Mouse (Mus musculus) forebrain, embryonic 14.5 days (tissue): Measurements from ENCODE around the gene Dnajc5. TPM values are rescaled to one million over a fixed set of nuclear protein-coding genes. Genes with fewer than 3 reads are reported as not detected.

Source experiments
- ATAC-seq: fragments of 200-750 bp; cut with Nextera tagmentation; 2 replicates; pipeline ENCODE4 v1.8.0; 2017; ENCODE audit warnings: mild to moderate bottlenecking, moderate library complexity
- DNase-seq: peaks from one replicate; pipeline ENCODE4 v3.0.0-alpha.2; 2015; ENCODE audit warnings: low spot score
- H3K27ac ChIP-seq: fragments of 300-500 bp; sonication (generic); 2 replicates; pipeline ENCODE4 v1.5.1; 2014; ENCODE audit warnings: low read depth, mild to moderate bottlenecking, control low read depth, low read length, moderate library complexity
- H3K27me3 ChIP-seq: fragments of 300-500 bp; sonication (generic); replicated peaks from 2 replicates; pipeline ENCODE4 v1.6.1; 2014; ENCODE audit warnings: low read length, control low read depth, mixed read lengths; ENCODE audit not compliant: control insufficient read depth, insufficient read depth
- H3K36me3 ChIP-seq: fragments of 300-500 bp; sonication (generic); 2 replicates; pipeline ENCODE4 v1.6.1; 2014; ENCODE audit warnings: low read length, control low read depth; ENCODE audit not compliant: control insufficient read depth, insufficient read depth
- H3K4me1 ChIP-seq: fragments of 300-500 bp; sonication (generic); 2 replicates; pipeline ENCODE4 v1.6.1; 2014; ENCODE audit warnings: antibody characterized with exemption, low read length, control low read depth; ENCODE audit not compliant: control insufficient read depth, insufficient read depth
- H3K4me2 ChIP-seq: fragments of 300-500 bp; sonication (generic); 2 replicates; pipeline ENCODE4 v1.6.1; 2014; ENCODE audit warnings: mild to moderate bottlenecking, control low read depth, low read length
- H3K4me3 ChIP-seq: fragments of 300-500 bp; sonication (generic); 2 replicates; pipeline ENCODE4 v1.5.1; 2014; ENCODE audit warnings: low read depth, low read length, control low read depth
- H3K9ac ChIP-seq: fragments of 300-500 bp; sonication (generic); 2 replicates; pipeline ENCODE4 v1.6.1; 2014; ENCODE audit warnings: mild to moderate bottlenecking, low read length, control low read depth, moderate library complexity
- H3K9me3 ChIP-seq: fragments of 300-500 bp; sonication (generic); replicated peaks from 2 replicates; pipeline ENCODE4 v1.6.1; 2016; ENCODE audit warnings: low read length, control low read depth, mixed read lengths; ENCODE audit not compliant: control insufficient read depth
- WGBS: fragments of 180-500 bp; shearing (Covaris S2); extraction: QIAGEN DNeasy Blood & Tissue Kit; methylation state at CpG from one replicate; pipeline ENCODE4 v1.1.7; 2014; 5-methylcytosine and 5-hydroxymethylcytosine counted together
- polyA plus RNA-seq: library from polyadenylated mRNA; unstranded; fragments of >200 nt; fragmentation: Nextera tagmentation; extraction: Ambion mirVana; gene quantifications from 2 replicates; pipeline ENCODE4 v1.2.1, GENCODE M21; 2014

Gene Dnajc5
- polyA plus RNA-seq, 1 experiment from 2014 or later, result 127 TPM

DNA sequence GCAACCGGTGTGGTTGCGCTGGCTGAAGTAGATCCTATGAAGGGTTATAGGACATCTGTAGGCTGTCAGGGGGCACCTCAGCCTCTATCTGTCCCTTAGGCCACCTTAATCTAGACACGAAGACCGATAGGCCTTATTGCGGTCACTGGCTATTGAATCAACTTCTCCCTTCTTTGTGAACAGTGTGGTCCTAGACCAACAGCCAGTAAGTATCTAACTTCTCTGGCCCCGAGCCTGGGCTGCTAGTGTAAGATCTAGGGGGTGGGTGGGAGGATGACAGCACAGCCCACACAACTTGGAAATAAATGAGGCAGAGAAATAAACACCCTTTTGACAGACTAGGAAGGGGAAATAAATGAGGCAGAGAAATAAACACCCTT lies 72.7 kb downstream of the Dnajc5 start:
- Histone ChIP-seq H3K4me2 (peak overlapping the region; percentile 84), H3K9me3 (no peaks in the 10 kb centered on the region), H3K4me1 (peaks cover 13% of the 10 kb centered on the region), H3K27ac (peak overlapping the region; percentile 87), H3K36me3 (peaks cover 39% of the 10 kb centered on the region), H3K4me3 (peak overlapping the region; percentile 97), H3K9ac (peak overlapping the region; percentile 97), H3K27me3 (no peaks in the 10 kb centered on the region)
- 5% methylated on average over 6 of the region's 6 CpGs for whole genome bisulfite sequencing
- DNase-seq, result peak; percentile 45
- ATAC-seq, result peak; percentile 13; the same call in 1 of the 2 replicates

DNA sequence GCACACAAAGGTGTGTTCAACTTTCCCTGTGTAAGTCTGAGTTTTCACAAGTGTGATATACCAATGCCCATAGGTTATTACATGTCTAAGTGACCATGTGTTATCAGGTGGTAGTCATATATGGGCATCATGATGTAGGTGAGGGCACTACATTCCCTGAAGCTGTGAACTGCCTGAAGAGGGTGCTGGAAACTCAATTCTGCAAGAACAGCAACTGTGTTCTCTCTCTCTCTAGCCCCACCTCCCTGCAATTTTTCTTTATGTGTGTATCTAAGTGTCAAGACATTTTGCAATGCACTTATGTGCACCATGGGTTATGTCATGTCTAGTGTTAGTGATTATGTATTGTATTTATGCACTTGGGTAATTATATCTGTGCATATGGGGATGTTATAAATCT lies 73.7 kb downstream of the Dnajc5 start:
- Histone ChIP-seq H3K9ac (no peak overlapping the region), H3K27ac (no peak overlapping the region)
- DNase-seq, result no peak

DNA sequence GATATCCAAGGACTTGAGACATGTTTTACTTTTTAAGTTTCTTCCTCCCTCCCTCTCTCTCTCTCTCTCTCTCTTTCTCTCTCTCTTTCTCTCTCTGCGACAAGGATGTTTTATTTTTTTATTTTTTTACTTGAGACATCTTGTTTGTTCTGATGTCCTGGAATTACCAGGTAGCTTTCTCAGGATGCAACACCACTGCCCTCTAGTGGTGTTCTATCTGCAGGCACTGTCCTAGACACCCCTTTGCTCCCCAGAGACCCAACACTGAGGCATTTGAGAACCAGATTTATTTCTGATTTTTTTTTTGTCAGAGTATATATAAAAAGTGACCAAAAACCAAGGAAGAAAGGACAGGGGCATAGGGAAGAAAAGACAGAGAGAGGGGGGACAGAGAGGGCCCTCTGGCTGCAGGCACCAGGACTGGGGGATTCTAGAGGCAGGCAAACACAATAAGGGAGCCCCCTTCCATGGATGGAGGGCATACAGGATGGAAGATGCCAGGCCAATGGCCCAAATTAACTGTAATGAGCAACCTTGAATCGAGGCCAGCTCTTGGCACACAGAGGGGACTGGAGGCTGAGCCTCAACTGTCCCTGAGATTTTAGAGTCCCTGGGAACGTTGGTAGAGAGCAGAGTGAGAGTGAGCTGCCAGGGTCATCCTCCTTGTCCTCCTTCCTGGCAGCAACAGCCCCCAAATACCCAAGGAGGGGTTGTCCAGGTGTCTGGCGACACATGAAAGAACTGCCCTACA lies 74.8 kb downstream of the Dnajc5 start:
- peaks cover 18% of the 10 kb centered on the region for H3K36me3 ChIP-seq
- H3K4me3 ChIP-seq, result no peak overlapping the region
- no peak overlapping the region for H3K4me2 ChIP-seq
- ATAC-seq (no peak), DNase-seq (peak; percentile 71)
- H3K27ac ChIP-seq, result no peak overlapping the region
- 68% methylated on average over 4 of the region's 4 CpGs for WGBS
- no peak overlapping the region for H3K9ac ChIP-seq
- H3K9me3 ChIP-seq, result no peaks in the 10 kb centered on the region
- H3K4me1 ChIP-seq, result peaks cover 17% of the 10 kb centered on the region
- no peaks in the 10 kb centered on the region for H3K27me3 ChIP-seq

More for the DNA sequence above, 73.7 kb downstream of the Dnajc5 start:
- Histone ChIP-seq H3K4me2 (no peak overlapping the region), H3K4me1 (peaks cover 17% of the 10 kb centered on the region), H3K36me3 (peaks cover 30% of the 10 kb centered on the region), H3K9me3 (no peaks in the 10 kb centered on the region), H3K27me3 (no peaks in the 10 kb centered on the region), H3K4me3 (no peak overlapping the region)
- no peak for ATAC-seq

DNA sequence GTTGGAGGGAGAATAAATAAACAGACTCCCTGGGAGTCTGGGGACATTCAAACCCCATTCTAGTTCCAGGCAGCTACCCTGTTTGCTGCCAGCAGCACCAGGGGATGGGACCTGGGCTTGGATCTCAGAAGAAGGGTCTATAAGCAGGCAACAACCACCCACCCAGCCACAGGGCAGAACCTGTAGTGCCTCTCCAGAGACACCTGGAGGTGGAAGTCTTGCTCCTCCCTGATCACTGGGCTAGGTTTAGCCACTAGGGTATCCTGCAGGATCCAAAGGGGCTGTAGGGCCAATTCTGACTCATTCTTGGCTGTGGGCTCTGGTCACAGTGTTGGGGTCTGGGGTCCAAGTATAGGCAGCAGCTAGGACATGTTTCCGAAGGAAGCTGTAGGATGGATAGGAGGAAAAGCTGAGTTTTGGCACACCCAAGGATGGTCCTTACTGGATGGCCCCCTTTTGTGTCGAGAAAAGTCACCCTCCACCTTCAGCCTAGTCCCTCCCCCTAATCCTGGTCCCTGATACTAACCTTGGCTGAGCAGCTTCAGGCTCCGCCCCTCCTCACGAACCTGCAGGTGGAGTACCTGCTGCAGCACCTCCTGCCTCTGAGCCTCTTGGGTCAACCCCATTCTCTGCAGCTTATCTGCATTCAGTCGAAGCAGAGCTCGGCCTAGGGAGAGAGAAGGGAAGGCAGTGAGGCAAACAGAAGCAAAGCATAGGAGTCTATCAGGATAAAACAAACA lies 76.1 kb downstream of the Dnajc5 start:
- Histone ChIP-seq H3K4me1 (peaks cover 19% of the 10 kb centered on the region), H3K9me3 (no peaks in the 10 kb centered on the region), H3K9ac (no peak overlapping the region), H3K27me3 (no peaks in the 10 kb centered on the region), H3K4me3 (no peak overlapping the region), H3K27ac (no peak overlapping the region), H3K4me2 (no peak overlapping the region), H3K36me3 (peaks cover 13% of the 10 kb centered on the region)
- WGBS, result 63% methylated on average over 6 of the region's 6 CpGs
- no peak for DNase-seq
- no peak for ATAC-seq

DNA sequence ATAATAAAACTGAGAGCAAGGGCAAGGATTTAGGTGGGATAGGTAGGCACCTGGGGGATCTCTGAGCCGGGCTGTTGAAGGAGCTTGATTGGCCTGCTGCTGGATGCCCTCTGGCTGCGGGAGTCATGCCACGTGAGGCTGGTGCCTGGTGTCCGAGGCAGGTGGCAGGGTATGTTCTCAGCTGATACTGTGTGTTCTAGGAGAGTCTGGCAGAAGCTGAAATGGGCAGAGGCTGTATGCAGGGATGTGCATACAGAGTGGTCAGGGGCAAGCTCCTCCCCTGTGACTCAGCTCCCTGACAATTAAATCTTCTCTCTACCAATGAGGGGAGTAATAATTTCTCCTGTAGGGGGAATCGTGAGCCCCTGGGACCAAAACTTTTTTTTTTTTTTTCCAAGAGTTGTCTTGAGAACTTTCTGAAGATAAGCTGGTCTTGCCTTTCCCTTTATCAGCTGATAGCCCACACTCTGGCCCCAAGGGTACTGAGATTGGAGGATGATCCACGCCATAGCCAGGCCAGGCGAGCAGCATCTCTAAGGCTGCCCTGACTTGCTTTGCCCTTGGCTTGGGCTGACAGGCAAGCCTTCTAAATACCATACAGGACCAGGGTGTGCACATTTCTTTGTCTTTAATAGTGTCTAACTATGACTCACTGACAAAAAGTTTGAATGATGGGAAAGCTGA lies 77.2 kb downstream of the Dnajc5 start:
- Histone ChIP-seq H3K9ac (no peak overlapping the region), H3K27me3 (no peaks in the 10 kb centered on the region), H3K4me2 (peak overlapping the region; percentile 81), H3K27ac (no peak overlapping the region), H3K4me3 (no peak overlapping the region), H3K4me1 (peaks cover 22% of the 10 kb centered on the region), H3K9me3 (no peaks in the 10 kb centered on the region), H3K36me3 (peaks cover 13% of the 10 kb centered on the region)
- ATAC-seq (no peak), DNase-seq (no peak)
- WGBS, result 68% methylated on average over 7 of the region's 7 CpGs

DNA sequence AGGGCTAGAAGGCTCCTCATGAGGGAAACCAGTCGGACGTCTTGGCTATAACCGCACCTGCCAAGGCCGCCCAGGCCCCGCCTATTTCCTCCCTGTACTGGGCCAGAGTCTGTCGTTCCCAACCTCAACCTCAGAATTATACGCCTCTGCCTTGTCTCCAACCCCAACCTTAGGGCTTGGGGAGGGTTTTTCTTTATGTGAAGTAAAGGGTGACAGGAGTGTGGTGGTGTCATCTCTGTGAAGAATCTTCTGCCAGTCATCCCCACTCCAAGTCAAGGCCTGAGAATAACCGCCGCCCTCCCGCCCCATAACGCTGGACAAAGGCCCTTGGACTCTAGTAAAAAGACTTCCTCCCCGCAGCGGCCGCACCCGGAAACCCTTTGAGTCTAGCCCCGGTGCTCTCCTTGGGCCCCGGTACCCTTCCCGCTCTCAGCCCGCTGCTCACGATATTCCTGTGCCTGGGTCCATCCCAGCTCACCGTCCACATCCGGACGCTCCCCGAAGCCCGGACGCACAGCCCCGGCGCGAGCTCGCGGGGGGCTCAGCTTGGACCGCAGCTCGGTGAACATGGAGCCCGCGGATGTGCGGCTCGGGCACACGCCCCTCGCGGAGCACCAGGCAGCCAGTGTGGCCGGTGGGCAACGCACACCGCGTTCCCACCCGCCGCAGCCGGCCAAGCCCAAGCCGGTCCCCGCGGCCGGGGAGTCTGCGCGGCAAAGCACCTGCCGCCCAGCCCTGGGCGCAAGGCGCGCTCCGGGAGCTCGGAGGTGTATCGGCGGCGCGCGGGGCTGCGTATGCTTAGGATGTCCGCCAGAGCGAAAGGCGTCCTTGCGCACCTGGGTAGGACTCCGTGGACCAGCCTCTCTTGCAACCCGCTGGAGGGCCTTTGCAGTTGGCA lies 78.4 kb downstream of the Dnajc5 start, which contains the start of gene Samd10:
Gene Samd10, minus strand, starts transcription at position 759 of the 898 bp plus-strand sequence.
- peak; percentile 74 for DNase-seq
- ATAC-seq, result peak; percentile 40
- Histone ChIP-seq H3K4me1 (peaks cover 17% of the 10 kb centered on the region), H3K27me3 (no peaks in the 10 kb centered on the region), H3K9me3 (no peaks in the 10 kb centered on the region), H3K4me3 (peak within 1 kb of the TSS; percentile 62), H3K27ac (peak within 1 kb of the TSS; percentile 85), H3K36me3 (peaks cover 13% of the 10 kb centered on the region), H3K4me2 (peak within 1 kb of the TSS; percentile 81), H3K9ac (peak within 1 kb of the TSS; percentile 90)
- WGBS, result 1% methylated on average over 58 of the region's 71 CpGs

DNA sequence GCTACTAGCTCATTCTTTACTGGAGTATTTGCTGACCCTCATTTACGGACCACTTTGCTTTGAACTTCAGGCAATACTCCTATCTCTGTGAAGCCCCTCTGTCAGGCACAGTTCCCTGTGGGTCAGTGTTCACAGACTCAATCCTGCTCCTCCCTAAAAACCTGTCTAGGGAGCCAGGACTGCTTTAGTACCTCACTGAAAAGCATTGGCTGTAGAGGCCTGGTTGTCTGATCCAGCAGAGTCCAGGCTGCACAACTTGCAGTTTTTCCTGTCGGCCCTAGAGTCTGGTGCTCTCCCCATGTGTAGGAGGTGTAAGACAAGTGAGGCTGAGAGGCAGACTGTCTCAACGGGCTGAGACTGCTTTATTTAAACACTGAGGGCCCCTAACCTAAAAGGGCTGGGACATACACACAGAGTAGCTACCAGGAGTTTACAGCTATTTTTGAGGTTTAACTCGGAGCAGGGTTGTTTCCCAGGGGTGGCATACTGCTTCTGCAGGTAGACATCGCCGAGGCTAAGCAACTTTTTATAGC lies 80.0 kb downstream of the Dnajc5 start:
- peaks cover 17% of the 10 kb centered on the region for H3K4me1 ChIP-seq
- WGBS, result 60% methylated on average over 6 of the region's 6 CpGs
- no peak for ATAC-seq
- no peaks in the 10 kb centered on the region for H3K9me3 ChIP-seq
- no peak overlapping the region for H3K27ac ChIP-seq
- H3K4me2 ChIP-seq, result peak overlapping the region; percentile 83
- H3K27me3 ChIP-seq, result no peaks in the 10 kb centered on the region
- H3K36me3 ChIP-seq, result peaks cover 13% of the 10 kb centered on the region
- peak overlapping the region; percentile 83 for H3K9ac ChIP-seq
- DNase-seq, result no peak
- H3K4me3 ChIP-seq, result peak overlapping the region; percentile 58
